Mouse (Mus musculus): ENCODE results near the gene Zfp426.

The Zfp426 gene

GRCm38 (mm10) chr9:20459377-20460317 is 32.9 kb downstream of the Zfp426 start, which contains the start of gene Zfp26:
Zfp26 (minus strand) TSS chr9:20460162.
- DNase-seq (ENCODE audit: low spot score in 2 of 2): peak; percentile 68 to 77

- no peak for DNase-seq (ENCODE audit: low spot score in 2 of 2)
These were observed 38.9 kb downstream of the Zfp426 start for GRCm38 (mm10) chr9:20453647-20454046.

GRCm38 (mm10) chr9:20451493-20451892 is 41.1 kb downstream of the Zfp426 start:
- DNase-seq (ENCODE audit: low spot score in 2 of 2): no peak

GRCm38 (mm10) chr9:20443183-20443783 is 49.3 kb downstream of the Zfp426 start:
- DNase-seq (ENCODE audit: low spot score in 2 of 2): no peak

- no peak for DNase-seq (ENCODE audit: low spot score in 2 of 2)
These were observed 62.5 kb downstream of the Zfp426 start for GRCm38 (mm10) chr9:20430004-20430403.
